Mouse (Mus musculus) hindbrain, embryonic 14.5 days (tissue): ENCODE measurements around the gene 1190002N15Rik. TPM values are rescaled to one million over a fixed set of nuclear protein-coding genes. Genes with fewer than 3 reads are reported as not detected.

Source experiments
- ATAC-seq: fragments of 200-750 bp; cut with Nextera tagmentation; 2 replicates; pipeline ENCODE4 v1.8.0; 2017; ENCODE audit warnings: moderate number of reproducible peaks, mild to moderate bottlenecking, moderate TSS enrichment, moderate library complexity; ENCODE audit not compliant: low FRiP score
- DNase-seq: peaks from one replicate; pipeline ENCODE4 v3.0.0-alpha.2; 2015; ENCODE audit warnings: low spot score
- H3K27ac ChIP-seq: fragments of 300-500 bp; sonication (generic); 2 replicates; pipeline ENCODE4 v1.5.1; 2014; ENCODE audit warnings: mild to moderate bottlenecking, moderate library complexity
- H3K27me3 ChIP-seq: fragments of 300-500 bp; sonication (generic); 2 replicates; pipeline ENCODE4 v1.6.1; 2014; ENCODE audit warnings: mild to moderate bottlenecking, low read length, mixed read lengths; ENCODE audit not compliant: control insufficient read depth, insufficient read depth
- H3K36me3 ChIP-seq: fragments of 300-500 bp; sonication (generic); replicated peaks from 2 replicates; pipeline ENCODE4 v1.6.1; 2014; ENCODE audit not compliant: control insufficient read depth, insufficient read depth
- H3K4me1 ChIP-seq: fragments of 300-500 bp; sonication (generic); replicated peaks from 2 replicates; pipeline ENCODE4 v1.6.1; 2014; ENCODE audit warnings: antibody characterized with exemption, low read length, mixed read lengths; ENCODE audit not compliant: control insufficient read depth, insufficient read depth
- H3K4me2 ChIP-seq: fragments of 300-500 bp; sonication (generic); replicated peaks from 2 replicates; pipeline ENCODE4 v1.6.1; 2014; ENCODE audit warnings: mild to moderate bottlenecking, moderate library complexity
- H3K4me3 ChIP-seq: fragments of 300-500 bp; sonication (generic); replicated peaks from 2 replicates; pipeline ENCODE4 v1.5.1; 2014; ENCODE audit warnings: mild to moderate bottlenecking, low read length
- H3K9ac ChIP-seq: fragments of 300-500 bp; sonication (generic); 2 replicates; pipeline ENCODE4 v1.6.1; 2014
- H3K9me3 ChIP-seq: fragments of 300-500 bp; sonication (generic); 2 replicates; pipeline ENCODE4 v1.6.1; 2016; ENCODE audit warnings: low read length; ENCODE audit not compliant: control insufficient read depth
- WGBS: fragments of 180-500 bp; shearing (Covaris S2); extraction: QIAGEN DNeasy Blood & Tissue Kit; methylation state at CpG from one replicate; pipeline ENCODE4 v1.1.7; 2014; 5-methylcytosine and 5-hydroxymethylcytosine counted together
- polyA plus RNA-seq: library from polyadenylated mRNA; unstranded; fragments of >200 nt; fragmentation: Nextera tagmentation; extraction: Ambion mirVana; gene quantifications from 2 replicates; pipeline ENCODE4 v1.2.1, GENCODE M21; 2014

The 1190002N15Rik gene
- polyA plus RNA-seq, 1 experiment from 2014 or later: 12.8 TPM

DNA sequence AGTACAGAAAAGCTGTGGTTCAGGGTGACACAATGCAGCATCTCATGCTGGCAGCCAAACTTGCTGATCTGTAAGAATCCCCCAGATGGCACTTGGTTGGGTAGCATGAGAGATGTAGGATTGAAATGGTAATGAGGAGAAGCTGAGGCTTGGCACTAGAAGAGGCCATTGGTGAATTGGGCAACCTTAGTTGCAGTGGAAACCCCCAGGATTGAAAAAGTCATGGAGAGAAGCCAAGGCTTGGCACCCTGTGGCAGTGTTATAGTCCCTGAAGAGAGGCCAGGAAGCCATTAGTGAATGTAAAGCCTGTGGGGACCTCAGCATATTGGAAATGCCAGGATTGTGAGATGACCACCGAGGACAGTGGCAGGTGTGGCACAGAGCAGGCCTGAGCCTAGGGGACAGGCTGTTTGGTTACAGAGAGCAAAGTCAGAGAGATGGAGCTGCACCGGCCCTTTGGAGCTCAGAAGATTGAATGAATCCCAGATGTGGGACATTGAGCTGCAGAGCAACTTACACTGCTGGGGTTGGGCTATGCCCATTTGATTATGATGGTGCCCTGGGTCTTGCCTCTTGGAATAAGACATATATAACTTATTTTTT is 12.7 kb upstream of the 1190002N15Rik start:
- peak; percentile 57; the same call in 1 of the 2 replicates for ATAC-seq
- Histone ChIP-seq H3K27me3 (no peaks in the 10 kb centered on the region), H3K36me3 (no peaks in the 10 kb centered on the region), H3K4me3 (no peak overlapping the region), H3K27ac (no peak overlapping the region), H3K4me2 (no peak overlapping the region), H3K9ac (no peak overlapping the region), H3K4me1 (no peaks in the 10 kb centered on the region), H3K9me3 (no peaks in the 10 kb centered on the region)
- no peak for DNase-seq
- WGBS: 74% methylated on average over 2 of the region's 2 CpGs

DNA sequence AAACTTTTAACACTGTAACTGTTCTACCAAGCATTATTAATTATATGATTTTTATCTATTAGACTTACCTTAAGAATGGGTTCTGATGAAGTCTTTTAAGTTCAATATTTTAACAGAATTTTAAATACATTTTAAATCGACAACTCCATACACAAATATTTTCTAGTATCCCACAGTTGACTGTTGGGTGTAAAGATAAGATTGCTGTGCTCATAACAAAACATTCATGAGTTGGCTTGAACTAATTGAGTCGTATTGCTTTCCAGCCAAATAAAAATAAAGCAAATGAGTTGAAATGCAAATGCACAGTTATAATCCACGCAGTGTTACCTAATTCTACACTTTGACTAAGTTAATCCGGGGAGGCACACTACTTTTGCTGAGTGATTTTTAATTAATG is 6.0 kb upstream of the 1190002N15Rik start:
- H3K4me3 ChIP-seq: no peak overlapping the region
- no peaks in the 10 kb centered on the region for H3K27me3 ChIP-seq
- no peaks in the 10 kb centered on the region for H3K36me3 ChIP-seq
- H3K4me1 ChIP-seq: peaks cover 6% of the 10 kb centered on the region; the same call in 1 of the 2 replicates
- H3K9me3 ChIP-seq: no peaks in the 10 kb centered on the region
- no peak overlapping the region for H3K27ac ChIP-seq
- ATAC-seq (no peak), DNase-seq (no peak)
- no peak overlapping the region for H3K9ac ChIP-seq
- WGBS: 93% methylated on average over 4 of the region's 4 CpGs
- no peak overlapping the region for H3K4me2 ChIP-seq

DNA sequence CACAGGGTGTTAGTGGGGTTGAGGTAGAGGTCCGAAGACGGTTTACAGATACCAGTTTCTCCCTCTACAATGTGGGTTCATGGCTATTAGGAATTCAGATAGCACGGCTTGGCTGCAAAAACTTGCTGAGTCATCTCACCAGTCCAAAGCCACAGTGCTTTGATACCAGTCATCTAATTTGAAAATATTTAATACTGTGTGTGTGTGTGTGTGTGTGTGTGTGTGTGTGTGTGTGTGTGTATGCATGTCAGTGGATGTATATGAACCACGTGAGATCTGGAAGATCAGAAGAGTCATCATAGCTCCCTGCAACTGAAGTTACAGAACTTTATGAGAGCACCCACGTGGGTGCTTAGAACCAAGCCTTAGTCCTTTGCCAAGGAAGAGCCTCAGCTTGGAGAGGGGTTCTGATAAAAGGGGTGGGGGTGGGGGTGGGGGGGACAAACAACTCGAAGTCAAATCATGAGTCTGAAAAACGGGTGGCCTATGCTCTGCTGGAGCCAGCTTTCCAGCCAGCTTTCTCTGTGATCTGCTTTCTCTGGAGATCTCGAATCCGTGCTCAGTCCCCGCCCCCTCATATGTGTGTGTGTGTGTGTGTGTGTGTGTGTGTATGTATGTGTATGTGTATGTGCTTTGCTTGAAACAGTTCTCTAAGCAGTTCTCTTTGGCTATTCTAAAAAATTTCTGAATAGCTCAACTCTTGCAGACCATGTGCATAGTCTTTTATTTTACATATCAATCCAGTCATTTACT is 2.6 kb upstream of the 1190002N15Rik start:
- Histone ChIP-seq H3K27me3 (no peaks in the 10 kb centered on the region), H3K4me3 (no peak overlapping the region), H3K4me1 (peaks cover 10% of the 10 kb centered on the region), H3K36me3 (no peaks in the 10 kb centered on the region), H3K9me3 (no peaks in the 10 kb centered on the region), H3K9ac (no peak overlapping the region), H3K27ac (no peak overlapping the region), H3K4me2 (no peak overlapping the region)
- DNase-seq (no peak), ATAC-seq (no peak)
- 46% methylated on average over 10 of the region's 10 CpGs for WGBS

DNA sequence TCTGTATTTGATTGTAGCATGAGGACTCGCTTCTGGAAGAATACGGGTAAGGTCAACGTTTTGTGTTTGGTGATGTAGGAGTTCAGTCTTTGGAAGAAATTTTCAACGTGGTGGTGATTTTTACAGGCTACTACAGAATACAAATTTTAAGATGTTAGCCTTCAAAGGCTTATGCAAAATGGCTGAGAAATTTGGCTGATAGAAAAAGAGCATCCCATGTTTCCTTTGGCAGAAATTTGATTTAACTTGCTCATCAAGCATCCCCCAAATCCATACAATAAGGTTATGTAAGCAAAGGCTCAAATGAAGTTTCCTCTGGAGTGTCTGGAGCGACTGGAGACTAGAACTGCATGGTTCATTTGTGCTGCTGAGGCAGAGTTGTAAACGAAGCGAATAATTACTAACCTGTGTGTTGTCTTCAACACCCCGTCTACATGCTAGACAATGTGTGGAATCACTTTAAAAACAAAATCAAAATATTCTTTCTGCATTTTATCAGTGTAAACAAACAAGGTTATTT is 1.5 kb upstream of the 1190002N15Rik start:
- peak overlapping the region; percentile 79 for H3K4me2 ChIP-seq
- no peaks in the 10 kb centered on the region for H3K9me3 ChIP-seq
- peak overlapping the region; percentile 85; the same call in 1 of the 2 replicates for H3K9ac ChIP-seq
- ATAC-seq (no peak), DNase-seq (no peak)
- no peaks in the 10 kb centered on the region for H3K36me3 ChIP-seq
- H3K27me3 ChIP-seq: no peaks in the 10 kb centered on the region
- peaks cover 15% of the 10 kb centered on the region for H3K4me1 ChIP-seq
- 30% methylated on average over 8 of the region's 8 CpGs for WGBS
- H3K27ac ChIP-seq: no peak overlapping the region; the same call in 1 of the 2 replicates
- peak overlapping the region; percentile 88 for H3K4me3 ChIP-seq

- Histone ChIP-seq H3K27me3 (no peaks in the 10 kb centered on the region), H3K9ac (peak overlapping the region; percentile 85), H3K4me2 (peak overlapping the region; percentile 79), H3K4me1 (peaks cover 15% of the 10 kb centered on the region), H3K9me3 (no peaks in the 10 kb centered on the region), H3K4me3 (peak overlapping the region; percentile 88), H3K27ac (peak overlapping the region; percentile 97), H3K36me3 (no peaks in the 10 kb centered on the region)
- ATAC-seq: no peak
- no peak for DNase-seq
- WGBS: under 1% methylated on average over 22 of the region's 22 CpGs
These were observed 902 bp upstream of the 1190002N15Rik start for GRCm38 (mm10) chr9:94538823-94539143.

DNA sequence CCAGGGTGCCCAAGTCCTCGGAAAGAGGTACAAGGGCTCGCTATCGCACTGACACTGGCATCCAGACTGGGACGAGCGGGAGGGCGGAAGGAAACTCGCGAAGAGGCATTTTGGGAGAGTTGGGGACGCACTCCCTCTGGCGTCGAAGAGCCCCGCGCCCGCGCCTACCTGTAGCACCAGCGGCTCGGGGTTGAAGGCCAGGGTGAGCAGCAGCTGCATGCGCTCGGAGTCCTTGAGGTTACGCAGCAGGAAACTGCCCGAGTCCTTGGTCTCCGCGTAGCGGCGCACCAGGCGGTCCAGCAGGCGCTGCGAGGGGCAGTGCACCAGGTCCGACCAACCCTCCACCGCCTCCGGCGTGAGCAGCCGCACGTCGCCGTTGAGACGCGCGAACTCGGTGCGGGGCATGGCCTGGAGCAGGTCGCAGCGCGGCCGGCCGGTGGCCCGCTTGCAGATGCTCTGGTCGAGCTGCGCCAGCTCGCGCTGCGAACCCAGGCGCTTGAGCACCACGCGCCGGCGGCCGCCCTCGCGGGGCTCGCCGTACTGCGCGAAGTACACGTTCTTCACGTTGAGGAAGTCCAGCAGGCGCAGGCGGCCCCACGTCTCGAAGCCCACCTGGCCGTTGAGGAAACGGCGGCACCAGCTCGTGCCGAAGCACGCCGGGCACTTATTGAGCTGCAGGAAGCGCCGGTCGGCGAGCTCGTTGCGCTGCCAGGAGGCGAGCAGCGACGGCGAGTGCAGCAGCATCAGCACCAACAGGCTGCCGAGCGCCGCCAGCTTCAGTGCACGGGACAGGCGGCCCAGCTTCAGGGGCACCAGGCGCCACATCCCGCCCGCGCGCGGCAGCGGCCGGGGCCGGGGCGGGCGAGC is 597 bp downstream of the 1190002N15Rik start:
- Histone ChIP-seq H3K9me3 (no peaks in the 10 kb centered on the region), H3K4me1 (peaks cover 19% of the 10 kb centered on the region), H3K9ac (peak overlapping the region; percentile 85), H3K27ac (peak overlapping the region; percentile 97), H3K36me3 (no peaks in the 10 kb centered on the region), H3K27me3 (no peaks in the 10 kb centered on the region), H3K4me3 (peak overlapping the region; percentile 88), H3K4me2 (peak overlapping the region; percentile 71)
- ATAC-seq (peak; percentile 61), DNase-seq (peak; percentile 60)
- WGBS: under 1% methylated on average over 89 of the region's 103 CpGs

GRCm38 (mm10) chr9:94536261-94536905 is 1.5 kb downstream of the 1190002N15Rik start:
- ATAC-seq: no peak
- Histone ChIP-seq H3K27me3 (no peaks in the 10 kb centered on the region), H3K4me2 (peak overlapping the region; percentile 71), H3K36me3 (no peaks in the 10 kb centered on the region), H3K4me3 (peak overlapping the region; percentile 88), H3K9ac (peak overlapping the region; percentile 85), H3K4me1 (peaks cover 19% of the 10 kb centered on the region), H3K27ac (peak overlapping the region; percentile 97), H3K9me3 (no peaks in the 10 kb centered on the region)
- DNase-seq: no peak
- under 1% methylated on average over 15 of the region's 15 CpGs for WGBS

DNA sequence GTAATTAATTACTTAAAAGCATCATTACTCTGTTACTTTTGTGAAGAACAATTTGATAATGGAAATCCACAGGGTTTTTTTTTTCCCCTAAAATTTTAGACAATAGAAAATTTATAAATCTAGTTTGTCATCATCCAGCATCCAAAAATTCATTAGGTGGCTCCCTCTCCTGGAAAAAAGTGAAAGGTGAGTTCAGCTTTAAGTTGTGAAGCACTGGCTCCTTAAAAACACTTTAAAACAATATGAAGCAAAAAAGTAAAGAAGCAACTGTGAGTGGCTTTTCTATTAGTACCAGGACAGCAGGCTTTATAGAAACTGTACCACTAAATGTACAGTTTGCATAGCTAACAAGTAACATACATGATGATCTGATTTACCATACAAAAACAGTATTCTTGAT is 3.1 kb downstream of the 1190002N15Rik start:
- Histone ChIP-seq H3K27ac (no peak overlapping the region), H3K4me1 (peaks cover 18% of the 10 kb centered on the region), H3K4me3 (peak overlapping the region; percentile 88), H3K9ac (peak overlapping the region; percentile 85), H3K36me3 (no peaks in the 10 kb centered on the region), H3K27me3 (no peaks in the 10 kb centered on the region), H3K9me3 (no peaks in the 10 kb centered on the region), H3K4me2 (peak overlapping the region; percentile 71)
- ATAC-seq (no peak), DNase-seq (peak; percentile 65)
